Comparison of ENCODE assay signal across 26 mouse cellular contexts in genomic region chr12:73543191-73543590, GRCm38 (mm10). TPM values are rescaled to one million over a fixed set of nuclear protein-coding genes. Genes with fewer than 3 reads are reported as not detected.
DNase-seq lines count a peak whose midpoint lies in the region; ATAC-seq and TF ChIP-seq lines count a peak whose summit lies in the region.
"Had no signal": no experiment of that assay in that cellular context is flagged by ENCODE, and none has a peak within 500 bp of the region (broad histone marks: within the 10 kb centered on the region; RNA-seq: fewer than 3 reads in every experiment).

No protein-coding gene starts in this region.

- H3K4me1 ChIP-seq in embryonic facial prominence, embryonic 14.5 days (ENCODE audit: control insufficient read depth, insufficient read depth, low read length) = 0 out of 2 replicates have a peak, but pooled peaks cover 8% of the 10 kb centered on the region
- peaks cover 65% of the 10 kb centered on the region for H3K4me1 ChIP-seq in embryonic facial prominence, embryonic 10.5 days
- H3K4me1 ChIP-seq in intestine, embryonic 14.5 days (replicated peaks; ENCODE audit: control insufficient read depth, insufficient read depth, low read length) = 0 out of 2 replicates have a peak, but pooled peaks cover 5% of the 10 kb centered on the region
- H3K4me1 ChIP-seq in intestine, embryonic 15.5 days (replicated peaks) = peaks cover 14% of the 10 kb centered on the region
- peaks cover 6% of the 10 kb centered on the region; the same call in 1 of the 2 replicates for H3K4me1 ChIP-seq in liver, postnatal 0 days (ENCODE audit: insufficient read depth)

- H3K27me3 ChIP-seq in embryonic facial prominence, embryonic 14.5 days (replicated peaks; ENCODE audit: control insufficient read depth, insufficient read depth, low read length) = peaks cover 41% of the 10 kb centered on the region
- peaks cover 56% of the 10 kb centered on the region for H3K27me3 ChIP-seq in embryonic facial prominence, embryonic 10.5 days (replicated peaks; ENCODE audit: low read depth, poor library complexity, severe bottlenecking)
- peaks cover 63% of the 10 kb centered on the region for H3K27me3 ChIP-seq in intestine, embryonic 14.5 days (replicated peaks; ENCODE audit: control insufficient read depth, insufficient read depth, low read length)
- peaks cover 36% of the 10 kb centered on the region for H3K27me3 ChIP-seq in intestine, embryonic 15.5 days (replicated peaks)
- peaks cover 39% of the 10 kb centered on the region for H3K27me3 ChIP-seq in liver, postnatal 0 days (ENCODE audit: insufficient read depth, low read length)

- ATAC-seq in embryonic facial prominence, embryonic 14.5 days (ENCODE audit: low read depth) = no peak
- ATAC-seq in intestine, embryonic 14.5 days (replicated peaks; ENCODE audit: low FRiP score, low TSS enrichment, low read depth) = no peak
- ATAC-seq in intestine, embryonic 15.5 days = no peak
- ATAC-seq in liver, postnatal 0 days = peak; percentile 41; the same call in 1 of the 2 replicates
- ATAC-seq: activated CD4-positive, CD25-positive, alpha-beta regulatory T cell, adult 4 months; forebrain, embryonic 14.5 days; forebrain, postnatal 0 days; hindbrain, embryonic 16.5 days had no signal

- TF ChIP-seq EP300 in liver, postnatal 0 days (IDR thresholded peaks at IDR 0.05; ENCODE audit: low read depth) = no peak

- no peak for DNase-seq in embryonic facial prominence, embryonic 14.5 days (ENCODE audit: low spot score)
- DNase-seq in embryonic facial prominence, embryonic 10.5 days (ENCODE audit: low spot score) = no peak
- no peak for DNase-seq in intestine, embryonic 14.5 days (ENCODE audit: low spot score)
- DNase-seq in liver, postnatal 0 days = no peak
- DNase-seq in liver = no peak
- no peak for DNase-seq in left cerebral cortex, postnatal 14 days (ENCODE audit: low spot score in 2 of 2)
- DNase-seq: adrenal gland, adult 8-10 months; adrenal gland, postnatal 25 days; cerebellum, adult 11-12 months; cerebellum, adult 8-10 months; cerebellum, postnatal 10 days; cerebellum, postnatal 36 days; embryo, embryonic 11 days; forebrain, postnatal 0 days; gastrocnemius, adult 2 months; gastrocnemius, postnatal 14 days; heart, adult 18-20 months; heart, postnatal 36 days had no signal

- no peak overlapping the region for H3K27ac ChIP-seq in embryonic facial prominence, embryonic 14.5 days (replicated peaks; ENCODE audit: low read depth, low read length)
- H3K27ac ChIP-seq in embryonic facial prominence, embryonic 10.5 days (replicated peaks) = no peak overlapping the region
- H3K27ac ChIP-seq in intestine, embryonic 14.5 days (ENCODE audit: low read depth) = no peak overlapping the region
- H3K27ac ChIP-seq in intestine, embryonic 15.5 days = no peak overlapping the region
- peak overlapping the region; percentile 71 for H3K27ac ChIP-seq in liver, postnatal 0 days (ENCODE audit: low read depth)
- H3K27ac ChIP-seq: embryonic facial prominence, embryonic 15.5 days; gastrocnemius, adult 2 months; hindbrain, embryonic 10.5 days; hindbrain, embryonic 13.5 days had no signal

- 72% methylated on average over 5 of the region's 5 CpGs for WGBS in embryonic facial prominence, embryonic 14.5 days
- 80% methylated on average over 5 of the region's 5 CpGs for WGBS in embryonic facial prominence, embryonic 10.5 days
- WGBS in intestine, embryonic 14.5 days = 74% methylated on average over 5 of the region's 5 CpGs
- WGBS in intestine, embryonic 15.5 days = 53% methylated on average over 5 of the region's 5 CpGs
- 71% methylated on average over 5 of the region's 5 CpGs for WGBS in liver, postnatal 0 days (ENCODE audit: insufficient replicate concordance)

- no peak for TF ChIP-seq CTCF in liver, postnatal 0 days (IDR thresholded peaks at IDR 0.05; ENCODE audit: low read depth)

- no peaks in the 10 kb centered on the region for H3K9me3 ChIP-seq in embryonic facial prominence, embryonic 14.5 days (ENCODE audit: control insufficient read depth, low read length)
- no peaks in the 10 kb centered on the region for H3K9me3 ChIP-seq in embryonic facial prominence, embryonic 10.5 days
- H3K9me3 ChIP-seq in intestine, embryonic 14.5 days (ENCODE audit: control insufficient read depth, low read length) = no peaks in the 10 kb centered on the region
- no peaks in the 10 kb centered on the region for H3K9me3 ChIP-seq in intestine, embryonic 15.5 days
- no peaks in the 10 kb centered on the region for H3K9me3 ChIP-seq in liver, postnatal 0 days (ENCODE audit: low read length)
- H3K9me3 ChIP-seq: embryonic facial prominence, embryonic 15.5 days; hindbrain, embryonic 10.5 days; hindbrain, embryonic 13.5 days had no signal

- no peak overlapping the region for H3K4me3 ChIP-seq in embryonic facial prominence, embryonic 14.5 days (ENCODE audit: low read depth, low read length)
- no peak overlapping the region for H3K4me3 ChIP-seq in embryonic facial prominence, embryonic 10.5 days
- H3K4me3 ChIP-seq in intestine, embryonic 14.5 days (ENCODE audit: low read depth, low read length) = no peak overlapping the region
- no peak overlapping the region for H3K4me3 ChIP-seq in intestine, embryonic 15.5 days (replicated peaks)
- peak overlapping the region; percentile 22; the same call in 1 of the 2 replicates for H3K4me3 ChIP-seq in liver, postnatal 0 days (ENCODE audit: low read depth, low read length)
- H3K4me3 ChIP-seq: embryonic facial prominence, embryonic 15.5 days; gastrocnemius, adult 2 months; hindbrain, embryonic 10.5 days; hindbrain, embryonic 13.5 days had no signal

- no peaks in the 10 kb centered on the region for H3K36me3 ChIP-seq in embryonic facial prominence, embryonic 14.5 days (ENCODE audit: control insufficient read depth, insufficient read depth, low read length)
- H3K36me3 ChIP-seq in embryonic facial prominence, embryonic 10.5 days (replicated peaks) = no peaks in the 10 kb centered on the region
- no peaks in the 10 kb centered on the region for H3K36me3 ChIP-seq in intestine, embryonic 14.5 days (ENCODE audit: control insufficient read depth, insufficient read depth, low read length)
- no peaks in the 10 kb centered on the region for H3K36me3 ChIP-seq in intestine, embryonic 15.5 days
- no peaks in the 10 kb centered on the region for H3K36me3 ChIP-seq in liver, postnatal 0 days (replicated peaks; ENCODE audit: insufficient read depth, low read length)
- H3K36me3 ChIP-seq: embryonic facial prominence, embryonic 15.5 days; hindbrain, embryonic 10.5 days; hindbrain, embryonic 13.5 days had no signal

- intact Hi-C loops in left cerebral cortex, postnatal 14 days (cut with DNase I) = no loop called here

- no peak overlapping the region for H3K9ac ChIP-seq in embryonic facial prominence, embryonic 14.5 days (ENCODE audit: low read depth, low read length)
- H3K9ac ChIP-seq in intestine, embryonic 14.5 days (ENCODE audit: low read length) = no peak overlapping the region
- H3K9ac ChIP-seq in intestine, embryonic 15.5 days = no peak overlapping the region
- H3K9ac ChIP-seq in liver, postnatal 0 days (replicated peaks) = no peak overlapping the region
- H3K9ac ChIP-seq: embryonic facial prominence, embryonic 15.5 days; forebrain, postnatal 0 days; hindbrain, embryonic 13.5 days had no signal

- H3K4me2 ChIP-seq in embryonic facial prominence, embryonic 14.5 days (ENCODE audit: low read depth, low read length) = peak overlapping the region; percentile 8; the same call in 1 of the 2 replicates
- H3K4me2 ChIP-seq in intestine, embryonic 14.5 days (ENCODE audit: low read length) = peak overlapping the region; percentile 26; the same call in 1 of the 2 replicates
- no peak overlapping the region for H3K4me2 ChIP-seq in intestine, embryonic 15.5 days (replicated peaks)
- peak overlapping the region; percentile 73 for H3K4me2 ChIP-seq in liver, postnatal 0 days (ENCODE audit: low read depth, low read length)
- H3K4me2 ChIP-seq: embryonic facial prominence, embryonic 15.5 days; heart, embryonic 11.5 days; hindbrain, embryonic 13.5 days had no signal

RNA-seq across cellular contexts. Expression of gene Tmem30b, which starts 3.0 kb away (rescaled TPM):
- 15.6 and 16.5 TPM in 2 replicates for polyA plus RNA-seq in embryonic facial prominence, embryonic 14.5 days (2014; fragmentation: Nextera tagmentation; extraction: Ambion mirVana)
- 8.1 and 11.0 TPM in 2 replicates for polyA plus RNA-seq in embryonic facial prominence, embryonic 10.5 days (2016; fragmentation: Nextera tagmentation; extraction: Ambion mirVana)
- 34.5 and 41.3 TPM in 2 replicates for polyA plus RNA-seq in intestine, embryonic 14.5 days (2014; fragmentation: Nextera tagmentation; extraction: Ambion mirVana)
- polyA plus RNA-seq in intestine, embryonic 15.5 days (2015; fragmentation: Nextera tagmentation; extraction: Ambion mirVana) = 63.4 and 67.5 TPM in 2 replicates
- 40.7 and 42.3 TPM in 2 replicates for polyA plus RNA-seq in liver, postnatal 0 days (2015; fragmentation: Nextera tagmentation; extraction: Ambion mirVana)
- under 1 TPM; 0.17 to 0.20 TPM for total RNA-seq in left cerebral cortex, postnatal 14 days (2021)
- total RNA-seq: adrenal gland, postnatal 25 days had no signal
- polyA plus RNA-seq: activated CD4-positive, CD25-positive, alpha-beta regulatory T cell, adult 4 months had no signal

RNA-seq across cellular contexts. Expression of gene Prkch, which starts 41.4 kb away (rescaled TPM):
- polyA plus RNA-seq in embryonic facial prominence, embryonic 14.5 days (2014; fragmentation: Nextera tagmentation; extraction: Ambion mirVana) = 13.6 TPM in 2 replicates
- polyA plus RNA-seq in embryonic facial prominence, embryonic 10.5 days (2016; fragmentation: Nextera tagmentation; extraction: Ambion mirVana) = 6.7 and 6.9 TPM in 2 replicates
- polyA plus RNA-seq in intestine, embryonic 14.5 days (2014; fragmentation: Nextera tagmentation; extraction: Ambion mirVana) = 8.0 and 8.3 TPM in 2 replicates
- 7.3 and 7.7 TPM in 2 replicates for polyA plus RNA-seq in intestine, embryonic 15.5 days (2015; fragmentation: Nextera tagmentation; extraction: Ambion mirVana)
- polyA plus RNA-seq in liver, postnatal 0 days (2015; fragmentation: Nextera tagmentation; extraction: Ambion mirVana) = 2.3 and 2.4 TPM in 2 replicates
- 1 to 10 TPM; 4.2 to 4.5 TPM for total RNA-seq in left cerebral cortex, postnatal 14 days (2021)
